Mouse (Mus musculus): ENCODE results near the gene Tmbim6. TPM values are rescaled to one million over a fixed set of nuclear protein-coding genes. Genes with fewer than 3 reads are reported as not detected.
A peak's percentile ranks its signal among the peaks of the same experiment; 100 is the strongest.
"Not testable (repeated sequence)": the region's sequence is repeated elsewhere in the genome, so short reads cannot be mapped to it uniquely, and the experiment has no call there.

The Tmbim6 gene
- polyA plus RNA-seq, 1 experiment from 2014 or later = 398 TPM

- no peak for DNase-seq (ENCODE audit: low spot score)
Observed at GRCm38 (mm10) chr15:99416957-99417356, 24.3 kb downstream of the Tmbim6 start.

GRCm38 (mm10) chr15:99417692-99418271 lies 25.1 kb downstream of the Tmbim6 start:
- DNase-seq (ENCODE audit: low spot score) = no peak

- no peak for DNase-seq (ENCODE audit: low spot score)
Observed at GRCm38 (mm10) chr15:99420101-99420500, 27.4 kb downstream of the Tmbim6 start.

GRCm38 (mm10) chr15:99420521-99421014 lies 27.9 kb downstream of the Tmbim6 start:
- DNase-seq (ENCODE audit: low spot score) = peak; percentile 41

GRCm38 (mm10) chr15:99421152-99421551 lies 28.5 kb downstream of the Tmbim6 start:
- peak; percentile 22 for DNase-seq (ENCODE audit: low spot score)

- no peak for DNase-seq (ENCODE audit: low spot score)
Observed at GRCm38 (mm10) chr15:99421676-99422075, 29.0 kb downstream of the Tmbim6 start.

GRCm38 (mm10) chr15:99422551-99422950 lies 29.9 kb downstream of the Tmbim6 start:
- no peak for DNase-seq (ENCODE audit: low spot score)

GRCm38 (mm10) chr15:99423131-99423530 lies 30.4 kb downstream of the Tmbim6 start:
- DNase-seq (ENCODE audit: low spot score) = no peak

- DNase-seq (ENCODE audit: low spot score) = no peak
Observed at GRCm38 (mm10) chr15:99423884-99424283, 31.2 kb downstream of the Tmbim6 start.

GRCm38 (mm10) chr15:99430394-99430793 lies 37.7 kb downstream of the Tmbim6 start:
- peak; percentile 42 for DNase-seq (ENCODE audit: low spot score)

GRCm38 (mm10) chr15:99431063-99431462 lies 38.4 kb downstream of the Tmbim6 start:
- no peak for DNase-seq (ENCODE audit: low spot score)

GRCm38 (mm10) chr15:99431504-99431903 lies 38.8 kb downstream of the Tmbim6 start:
- no peak for DNase-seq (ENCODE audit: low spot score)

- no peak for DNase-seq (ENCODE audit: low spot score)
Observed at GRCm38 (mm10) chr15:99431967-99432366, 39.3 kb downstream of the Tmbim6 start.

GRCm38 (mm10) chr15:99433081-99433718 lies 40.5 kb downstream of the Tmbim6 start:
- no peak for DNase-seq (ENCODE audit: low spot score)

GRCm38 (mm10) chr15:99433913-99434312 lies 41.2 kb downstream of the Tmbim6 start:
- no peak for DNase-seq (ENCODE audit: low spot score)

- no peak for DNase-seq (ENCODE audit: low spot score)
Observed at GRCm38 (mm10) chr15:99438966-99439698, 46.5 kb downstream of the Tmbim6 start.

- DNase-seq (ENCODE audit: low spot score) = no peak
Observed at GRCm38 (mm10) chr15:99440112-99440815, 47.6 kb downstream of the Tmbim6 start.

- no peak for DNase-seq (ENCODE audit: low spot score)
Observed at GRCm38 (mm10) chr15:99440816-99441457, 48.3 kb downstream of the Tmbim6 start.

- no peak for DNase-seq (ENCODE audit: low spot score)
Observed at GRCm38 (mm10) chr15:99442358-99442757, 49.7 kb downstream of the Tmbim6 start.

- DNase-seq (ENCODE audit: low spot score) = no peak
Observed at GRCm38 (mm10) chr15:99445567-99445966, 52.9 kb downstream of the Tmbim6 start.

- DNase-seq (ENCODE audit: low spot score) = not testable (repeated sequence)
Observed at GRCm38 (mm10) chr15:99446136-99446535, 53.5 kb downstream of the Tmbim6 start.

All from thymus, postnatal 0 days (tissue).